Mouse (Mus musculus): ENCODE measurements around the gene Lipi.
A peak's percentile ranks its signal among the peaks of the same experiment; 100 is the strongest.

The Lipi gene

DNA sequence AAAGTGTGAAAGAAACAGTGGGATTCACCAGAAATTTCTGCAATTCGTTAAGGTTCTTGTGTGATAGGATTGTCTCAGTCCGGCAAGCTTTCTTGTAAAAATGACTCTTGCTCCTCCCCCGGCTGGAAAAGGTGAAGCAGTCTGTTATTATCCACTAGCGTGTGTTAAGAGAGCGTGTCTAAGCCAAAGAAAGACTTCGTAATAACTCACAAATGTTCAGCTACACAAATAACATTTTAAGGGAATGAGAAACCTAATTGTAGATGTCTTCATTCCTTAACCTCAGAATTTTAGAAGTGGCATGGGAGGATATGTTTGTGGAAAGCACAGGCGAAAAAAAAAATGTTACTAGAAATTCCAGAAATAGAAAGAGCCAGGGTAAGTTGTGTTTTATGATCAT lies at the start of gene Lipi:
Gene Lipi, minus strand, starts transcription at position 101 of the 400 bp plus-strand sequence.
- no peak for DNase-seq

DNA sequence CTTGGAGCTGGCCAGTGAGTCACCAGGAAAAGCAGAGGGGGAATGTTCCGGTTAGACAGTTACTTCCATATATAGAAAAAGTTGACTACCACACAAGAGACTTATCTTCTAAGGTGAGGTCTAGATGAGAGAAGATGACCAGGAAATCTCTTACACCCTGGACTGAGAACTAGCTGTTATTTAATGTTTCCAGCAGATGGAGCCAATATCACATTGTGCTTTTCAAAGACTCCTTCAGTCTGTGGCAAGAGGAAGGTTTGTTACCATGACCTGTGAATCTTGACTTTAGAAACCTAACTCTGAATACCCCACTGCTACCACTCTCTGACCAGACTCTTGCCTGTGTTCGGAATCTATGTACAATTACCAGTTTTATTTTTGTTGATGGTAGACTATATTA lies 42.0 kb upstream of the Lipi start:
- DNase-seq: no peak

DNA sequence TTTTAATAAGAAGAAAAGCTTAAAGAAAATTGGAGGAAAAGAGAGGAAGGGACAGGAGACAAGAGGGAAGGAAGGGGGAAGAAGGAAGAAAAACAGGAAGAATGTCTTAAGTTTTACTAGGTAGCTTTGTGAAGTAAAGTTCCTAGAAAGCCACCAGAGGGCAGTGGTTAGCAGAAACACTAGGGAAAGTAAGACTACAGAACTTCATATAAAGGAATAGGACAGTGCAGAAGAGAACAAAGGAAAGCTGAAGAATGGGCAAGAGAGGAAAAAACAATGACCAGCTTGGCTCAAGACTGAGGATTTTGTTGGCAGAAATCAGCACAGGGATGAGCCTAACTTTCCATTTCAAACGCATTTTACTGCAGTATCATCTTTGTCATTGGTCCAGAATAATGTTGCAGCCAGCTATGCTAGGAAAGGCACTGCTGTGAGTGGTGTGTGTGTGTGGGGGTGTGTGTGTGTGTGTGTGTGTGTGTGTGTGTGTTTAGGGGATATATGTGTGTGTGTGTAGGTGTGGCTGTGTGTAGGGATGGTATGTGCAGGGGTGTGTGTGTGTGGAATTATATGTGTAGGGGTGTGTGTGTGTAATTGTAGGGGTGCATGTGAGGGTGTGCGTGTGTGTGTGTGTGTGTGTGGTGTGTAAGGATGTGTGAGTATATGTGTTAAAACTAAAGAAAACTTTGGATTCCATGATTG lies 31.9 kb upstream of the Lipi start:
- DNase-seq: peak; percentile 32 to 34

DNA sequence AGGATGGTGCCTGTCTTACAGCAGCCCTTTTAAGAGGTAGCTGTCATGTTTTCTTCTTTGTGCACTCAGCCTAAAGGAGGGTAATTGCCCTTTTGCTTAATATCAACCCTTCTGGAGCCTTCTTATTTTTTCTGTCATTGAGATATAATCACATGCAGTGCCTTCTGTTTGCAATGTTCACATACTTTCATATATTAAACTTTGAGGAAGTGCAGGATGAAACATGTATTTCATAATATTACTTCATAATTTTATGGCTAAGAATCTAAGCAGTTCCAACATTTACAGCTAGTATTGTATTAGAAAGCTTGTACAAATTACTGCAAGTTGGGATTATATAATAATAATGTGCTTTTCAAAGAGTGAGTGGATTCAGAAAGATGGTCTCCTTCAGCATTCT lies 26.7 kb upstream of the Lipi start:
- DNase-seq: no peak

DNA sequence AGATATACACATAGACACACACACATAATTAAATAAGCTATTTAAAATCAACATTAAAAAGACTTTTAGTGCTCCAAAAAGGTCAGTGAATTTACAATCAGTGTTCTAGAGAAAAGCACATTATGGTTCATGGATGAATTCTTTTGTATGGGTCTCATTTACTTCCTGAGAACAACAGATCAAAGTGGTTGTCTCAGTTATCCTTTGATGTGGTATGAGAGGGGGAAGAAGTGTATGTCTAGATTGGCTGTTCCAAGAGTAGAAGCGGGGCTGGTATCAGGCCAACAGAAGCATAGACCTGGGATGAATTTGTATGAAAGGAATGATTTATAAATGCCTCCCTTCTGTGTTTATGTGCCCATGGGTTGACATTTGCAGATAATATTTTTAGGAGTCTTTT lies 20.6 kb upstream of the Lipi start:
- DNase-seq: no peak

DNA sequence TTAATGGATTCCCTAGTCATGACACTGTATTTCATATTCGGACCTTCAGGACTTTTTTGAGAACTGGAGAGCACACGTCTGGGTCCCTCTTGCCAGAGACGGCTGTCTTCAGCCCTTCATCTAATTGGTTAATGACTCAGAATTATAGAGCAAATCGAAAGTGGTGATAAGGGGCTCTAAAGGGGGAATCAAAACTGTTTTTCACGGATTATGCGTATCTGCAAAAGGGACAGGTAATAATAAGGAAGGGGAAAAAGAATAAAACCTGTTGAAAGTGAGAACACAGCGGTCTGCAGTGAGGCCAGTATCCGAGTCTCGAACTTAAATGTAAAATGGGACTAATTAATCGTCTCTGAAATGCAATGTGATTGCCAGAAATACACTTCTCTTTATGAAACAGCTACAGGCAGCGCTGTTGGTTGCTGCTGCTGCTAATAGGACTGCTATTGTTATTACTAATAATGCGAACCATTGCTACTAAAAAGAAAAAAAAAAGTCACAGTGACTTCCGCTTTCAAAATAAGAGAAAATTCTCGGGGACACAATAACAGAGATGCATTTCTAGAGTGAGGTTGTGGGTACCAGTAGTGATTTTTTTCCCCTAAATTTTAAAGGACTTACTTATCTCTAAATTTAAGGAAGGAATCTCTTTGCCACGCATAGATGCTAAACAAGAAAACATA lies 7.8 kb upstream of the Lipi start:
- peak in 1 of 2 experiments; percentile 3 for DNase-seq

DNA sequence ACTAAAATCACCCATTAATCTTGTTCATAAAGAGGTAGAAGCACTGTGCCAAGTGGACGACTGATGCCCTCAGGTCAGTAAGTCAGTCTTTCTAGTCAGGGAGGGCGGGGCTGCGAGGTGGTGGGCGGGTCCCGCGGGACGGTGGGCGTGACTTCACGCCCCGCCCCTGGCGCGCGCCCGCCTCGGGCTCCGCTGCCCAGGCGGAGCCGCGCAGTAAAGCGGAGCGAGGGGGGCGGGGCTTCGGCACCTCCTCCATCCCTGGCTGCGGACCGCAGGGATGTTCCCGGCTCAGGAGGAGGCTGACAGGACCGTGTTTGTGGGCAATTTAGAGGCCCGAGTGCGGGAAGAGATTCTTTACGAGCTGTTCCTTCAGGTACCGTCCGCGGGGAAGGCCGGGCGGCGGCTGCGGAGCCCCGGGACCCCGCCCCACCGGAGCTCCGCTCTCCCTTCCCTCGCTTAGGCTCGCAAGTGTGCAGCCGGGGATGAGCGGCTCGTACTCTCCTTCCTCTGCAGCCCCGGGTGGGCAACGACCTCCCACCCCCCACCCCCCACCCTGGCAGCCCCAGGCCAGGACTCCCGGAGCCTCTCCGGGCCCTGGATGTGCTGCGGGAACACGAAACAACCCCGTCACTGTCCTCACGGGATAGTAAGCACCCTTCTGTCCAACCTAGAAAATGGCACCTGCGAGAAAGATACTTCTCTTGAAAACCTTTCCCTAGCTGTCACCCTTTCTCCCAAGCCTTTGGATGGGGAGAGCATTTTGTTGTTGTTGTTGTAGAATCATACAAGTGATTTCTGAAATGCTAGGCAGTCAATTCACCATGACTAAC lies 7.0 kb upstream of the Lipi start, which contains the start of gene Rbm11:
Gene Rbm11, plus strand, starts transcription at position 174 of the 830 bp plus-strand sequence.
- DNase-seq: peak; percentile 76 to 82

DNA sequence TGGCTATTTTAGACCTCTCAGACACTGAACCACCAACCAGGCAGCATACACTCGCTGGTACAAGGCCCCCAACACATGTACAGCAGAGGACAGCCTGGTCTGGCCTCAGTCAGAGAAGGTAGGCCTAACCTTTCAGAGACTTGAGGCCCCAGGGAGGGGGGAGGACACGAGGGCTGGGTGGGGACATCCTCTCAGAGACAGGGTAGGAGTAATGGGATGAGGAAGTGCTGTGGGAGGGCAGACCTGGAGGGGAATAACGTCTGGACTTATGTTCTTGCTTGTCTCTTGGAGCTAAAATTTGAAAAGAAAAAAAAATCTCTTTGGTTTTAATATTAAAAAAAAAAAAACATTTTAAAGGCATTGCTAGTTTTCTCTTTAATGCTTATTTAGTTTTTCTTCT lies 605 bp upstream of the Lipi start:
- no peak for DNase-seq

DNA sequence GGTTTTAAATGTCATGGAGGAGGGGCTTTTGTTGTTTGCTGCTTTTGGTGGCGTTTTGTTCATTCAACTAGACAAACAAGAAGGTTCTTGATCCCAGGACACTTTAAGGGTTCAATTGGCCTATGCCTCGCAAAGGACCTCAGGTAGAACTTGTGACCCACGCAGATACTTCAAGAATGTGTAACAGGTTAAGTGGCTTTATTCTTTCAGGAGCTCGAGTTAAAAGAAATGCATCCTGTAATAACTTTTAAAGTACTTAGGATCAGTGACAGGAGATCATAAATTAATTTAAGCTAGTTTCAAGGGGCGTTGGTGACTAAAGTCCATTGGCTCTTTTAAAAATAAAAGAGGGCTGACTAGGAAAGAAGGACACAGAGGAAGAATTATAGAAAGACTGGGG lies 3.6 kb downstream of the Lipi start:
- no peak for DNase-seq

DNA sequence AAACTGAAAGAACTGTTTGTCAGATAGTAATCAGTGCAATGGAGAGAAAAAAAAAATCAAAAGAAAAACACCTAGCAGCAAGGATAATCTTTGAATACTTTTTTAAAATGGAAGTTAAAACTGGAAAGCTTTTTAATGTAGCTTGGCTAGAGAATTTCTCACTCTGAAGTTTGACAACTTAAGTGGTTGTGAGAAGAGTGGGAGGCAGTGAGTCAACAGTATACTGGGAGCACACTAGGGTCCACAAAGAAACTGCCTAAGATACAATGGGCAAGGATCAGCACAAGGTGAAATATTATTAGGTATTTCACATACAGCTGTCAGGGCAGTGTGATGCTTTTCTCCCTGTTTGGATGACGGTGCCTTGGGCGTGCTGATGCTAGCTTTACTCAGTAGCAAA lies 23.0 kb downstream of the Lipi start:
- DNase-seq: no peak

DNA sequence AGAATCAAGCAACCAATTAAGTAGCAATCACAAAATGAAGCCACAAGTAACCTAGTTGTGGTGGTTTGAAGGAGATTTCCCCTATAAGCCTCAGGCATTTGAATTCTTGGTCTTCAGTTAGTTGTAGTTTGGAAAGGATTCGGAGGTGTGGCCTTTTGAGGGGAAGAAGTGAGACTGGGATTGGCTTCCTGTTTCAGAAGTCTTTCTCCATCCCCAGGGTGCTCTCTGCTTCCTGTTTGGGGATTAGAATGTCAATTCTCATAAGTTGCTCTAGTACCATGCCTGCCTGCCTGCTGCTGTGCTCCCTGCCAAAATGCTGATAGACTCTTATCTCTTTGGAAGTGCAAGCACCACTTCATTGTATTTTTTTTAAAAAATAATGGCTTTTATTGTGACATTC lies 40.6 kb downstream of the Lipi start:
- no peak for DNase-seq

DNA sequence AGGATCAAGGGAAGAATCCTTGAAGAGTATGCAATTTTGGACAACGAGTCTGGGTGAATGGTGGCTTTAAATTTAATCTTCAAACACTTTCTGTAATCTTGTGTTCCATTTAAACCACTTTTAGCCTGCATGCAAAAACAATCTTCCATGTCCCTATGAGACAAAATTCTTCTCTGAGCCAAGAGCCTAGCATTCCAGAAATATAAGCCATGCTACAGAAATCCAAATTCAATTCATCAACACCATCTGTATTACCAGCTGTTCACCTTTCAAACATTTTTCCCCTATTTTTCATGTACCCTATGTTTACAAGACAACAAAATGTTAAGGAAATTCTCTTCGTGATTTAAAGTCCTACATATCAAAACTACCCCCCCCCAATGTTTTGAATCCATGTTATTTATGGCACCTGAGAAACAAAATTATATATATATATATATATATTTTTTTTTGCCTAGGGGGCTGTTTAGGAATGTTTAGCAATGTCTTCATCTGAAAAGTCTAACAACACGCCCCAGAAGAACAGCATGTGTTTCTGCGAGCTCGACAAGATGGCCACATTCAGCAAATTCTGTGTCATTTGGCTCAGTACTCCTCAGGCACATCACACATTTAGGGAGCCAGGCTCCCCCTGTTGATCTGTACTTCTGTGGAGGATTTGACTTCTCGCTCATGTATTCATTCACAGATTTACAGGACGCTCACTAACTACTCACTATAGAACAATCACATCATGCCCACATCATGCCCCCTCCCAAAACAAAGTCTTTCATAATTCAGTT lies 47.9 kb downstream of the Lipi start:
- DNase-seq: no peak

DNA sequence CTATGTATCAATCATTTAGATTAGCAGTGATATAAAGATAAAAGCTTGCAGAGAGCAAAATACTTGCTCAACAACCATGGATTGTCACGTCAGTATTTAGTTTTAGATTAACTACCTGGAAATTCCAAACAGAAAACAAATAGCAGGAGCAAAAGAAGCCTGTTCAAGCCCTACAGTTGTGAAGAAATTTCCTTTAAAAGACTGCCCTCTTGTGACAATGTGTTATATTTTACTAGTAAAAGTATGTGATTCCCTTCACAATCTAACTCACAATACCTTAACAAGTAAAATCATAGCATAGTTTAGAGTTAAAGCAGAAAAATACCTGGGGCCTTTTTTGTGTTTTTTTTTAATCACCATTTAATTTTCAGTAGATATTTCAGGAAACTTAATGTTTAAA lies 54.2 kb downstream of the Lipi start:
- no peak for DNase-seq

DNA sequence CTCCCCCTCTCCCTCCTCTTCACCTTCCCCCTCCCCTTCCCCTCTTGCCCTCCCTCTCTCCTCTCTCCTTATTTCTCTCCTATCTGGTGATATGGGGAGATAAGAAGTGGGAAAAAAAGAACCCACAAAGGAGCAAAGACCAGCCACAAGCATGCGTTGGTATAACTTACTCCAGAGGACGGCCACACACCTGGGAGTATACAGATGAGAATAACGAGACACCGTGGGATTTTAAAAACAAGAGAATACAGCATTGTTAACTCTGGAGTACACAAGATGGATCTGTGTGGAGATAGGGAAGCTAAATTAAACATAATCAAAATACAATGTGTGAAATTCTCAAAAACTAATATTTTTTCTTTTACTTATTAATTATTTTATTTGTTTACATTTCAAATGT lies 89.3 kb downstream of the Lipi start:
- DNase-seq: no peak

Measured in B cell, adult 2 months (primary cell).